Comparison of ENCODE assay signal across 25 mouse cellular contexts in genomic region chr2:159986719-159987118, GRCm38 (mm10).
DNase-seq lines count a peak whose midpoint lies in the region; ATAC-seq and TF ChIP-seq lines count a peak whose summit lies in the region.
"Had no signal": no experiment of that assay in that cellular context is flagged by ENCODE, and none has a peak within 500 bp of the region (broad histone marks: within the 10 kb centered on the region; RNA-seq: fewer than 3 reads in every experiment).

No protein-coding gene starts in this region.

- H3K4me1 ChIP-seq in forebrain, embryonic 13.5 days: no peaks in the 10 kb centered on the region
- no peaks in the 10 kb centered on the region for H3K4me1 ChIP-seq in forebrain, embryonic 10.5 days
- H3K4me1 ChIP-seq in forebrain, embryonic 15.5 days: no peaks in the 10 kb centered on the region
- no peaks in the 10 kb centered on the region for H3K4me1 ChIP-seq in forebrain, embryonic 11.5 days (replicated peaks; ENCODE audit: control insufficient read depth, insufficient read depth, low read length)
- H3K4me1 ChIP-seq in forebrain, postnatal 0 days (ENCODE audit: insufficient read depth): no peaks in the 10 kb centered on the region
- H3K4me1 ChIP-seq: embryonic facial prominence, embryonic 13.5 days; embryonic facial prominence, embryonic 15.5 days had no signal

- H3K4me2 ChIP-seq in forebrain, embryonic 13.5 days: no peak overlapping the region
- no peak overlapping the region for H3K4me2 ChIP-seq in forebrain, embryonic 15.5 days (replicated peaks)
- H3K4me2 ChIP-seq in forebrain, embryonic 11.5 days (ENCODE audit: low read depth, low read length, severe bottlenecking): no peak overlapping the region
- no peak overlapping the region for H3K4me2 ChIP-seq in forebrain, postnatal 0 days (ENCODE audit: low read depth)
- H3K4me2 ChIP-seq: embryonic facial prominence, embryonic 13.5 days; embryonic facial prominence, embryonic 15.5 days had no signal

- no peak for TF ChIP-seq POLR2A in brain, embryonic 14.5 days (IDR thresholded peaks at IDR 0.05; ENCODE audit: borderline replicate concordance, extremely low read depth, insufficient read depth, insufficient read length, poor library complexity, severe bottlenecking)

- no peaks in the 10 kb centered on the region for H3K36me3 ChIP-seq in forebrain, embryonic 13.5 days (ENCODE audit: poor library complexity, severe bottlenecking)
- H3K36me3 ChIP-seq in forebrain, embryonic 10.5 days (replicated peaks): no peaks in the 10 kb centered on the region
- no peaks in the 10 kb centered on the region for H3K36me3 ChIP-seq in forebrain, embryonic 15.5 days
- H3K36me3 ChIP-seq in forebrain, embryonic 11.5 days (ENCODE audit: control insufficient read depth, insufficient read depth, low read length): no peaks in the 10 kb centered on the region
- H3K36me3 ChIP-seq in forebrain, postnatal 0 days (ENCODE audit: insufficient read depth): no peaks in the 10 kb centered on the region
- H3K36me3 ChIP-seq: embryonic facial prominence, embryonic 13.5 days; embryonic facial prominence, embryonic 15.5 days; G1E had no signal

- no peak overlapping the region for H3K4me3 ChIP-seq in forebrain, embryonic 13.5 days
- H3K4me3 ChIP-seq in forebrain, embryonic 10.5 days: no peak overlapping the region
- H3K4me3 ChIP-seq in forebrain, embryonic 15.5 days: no peak overlapping the region
- no peak overlapping the region for H3K4me3 ChIP-seq in forebrain, embryonic 11.5 days (ENCODE audit: low read depth, low read length)
- H3K4me3 ChIP-seq in forebrain, postnatal 0 days (ENCODE audit: low read depth, low read length): no peak overlapping the region
- H3K4me3 ChIP-seq: embryonic facial prominence, embryonic 13.5 days; embryonic facial prominence, embryonic 15.5 days; erythroblast, embryonic 14.5 days had no signal

- no peak for DNase-seq in forebrain, embryonic 10.5 days (ENCODE audit: extremely low spot score, low spot score)
- DNase-seq in forebrain, embryonic 11.5 days (ENCODE audit: low spot score): no peak
- peak; percentile 73 for DNase-seq in brain, embryonic 14.5 days (ENCODE audit: low read depth)
- peak; percentile 19 for DNase-seq in forebrain, postnatal 0 days
- DNase-seq in layer of hippocampus, adult 9-11 months: no peak
- DNase-seq: adrenal gland, adult 8-10 months; adrenal gland, postnatal 14 days; adrenal gland, postnatal 36 days; B cell, adult 2 months; cerebellum, adult 11 months; cerebellum, adult 18-20 months; cerebellum, adult 8-10 months; cerebellum, adult 9-11 months; cerebellum, postnatal 14 days; cerebellum, postnatal 36 days; embryo, embryonic 11 days had no signal

- no peak for TF ChIP-seq CTCF in brain, embryonic 14.5 days (IDR thresholded peaks at IDR 0.05; ENCODE audit: borderline replicate concordance, extremely low read depth, insufficient read depth, insufficient read length)
- no peak for TF ChIP-seq CTCF in forebrain, postnatal 0 days (IDR thresholded peaks at IDR 0.05; ENCODE audit: low read depth)

- H3K27ac ChIP-seq in forebrain, embryonic 13.5 days: no peak overlapping the region
- no peak overlapping the region for H3K27ac ChIP-seq in forebrain, embryonic 10.5 days
- H3K27ac ChIP-seq in forebrain, embryonic 15.5 days (replicated peaks): peak overlapping the region; percentile 46; the same call in 1 of the 2 replicates
- no peak overlapping the region for H3K27ac ChIP-seq in forebrain, embryonic 11.5 days (ENCODE audit: low read depth, low read length)
- no peak overlapping the region; the same call in 1 of the 2 replicates for H3K27ac ChIP-seq in forebrain, postnatal 0 days (ENCODE audit: low read depth, low read length)
- H3K27ac ChIP-seq: embryonic facial prominence, embryonic 13.5 days; embryonic facial prominence, embryonic 15.5 days had no signal

- peak; percentile 67; the same call in 1 of the 2 replicates for ATAC-seq in forebrain, embryonic 13.5 days
- peak; percentile 77 for ATAC-seq in forebrain, embryonic 15.5 days (replicated peaks)
- no peak for ATAC-seq in forebrain, embryonic 11.5 days (replicated peaks; ENCODE audit: low FRiP score)
- peak; percentile 58; the same call in 1 of the 2 replicates for ATAC-seq in forebrain, postnatal 0 days
- ATAC-seq: activated CD4-positive, CD25-positive, alpha-beta regulatory T cell, adult 4 months; CD4-positive, CD25-positive, alpha-beta regulatory T cell, adult 4 months; Patski had no signal

- no peaks in the 10 kb centered on the region for H3K27me3 ChIP-seq in forebrain, embryonic 13.5 days
- no peaks in the 10 kb centered on the region for H3K27me3 ChIP-seq in forebrain, embryonic 10.5 days (ENCODE audit: poor library complexity, severe bottlenecking)
- no peaks in the 10 kb centered on the region for H3K27me3 ChIP-seq in forebrain, embryonic 15.5 days
- no peaks in the 10 kb centered on the region for H3K27me3 ChIP-seq in forebrain, embryonic 11.5 days (ENCODE audit: control insufficient read depth, insufficient read depth, low read length)
- H3K27me3 ChIP-seq in forebrain, postnatal 0 days (ENCODE audit: insufficient read depth, low read length): no peaks in the 10 kb centered on the region
- H3K27me3 ChIP-seq: embryonic facial prominence, embryonic 13.5 days; embryonic facial prominence, embryonic 15.5 days; Patski had no signal

- no peaks in the 10 kb centered on the region for H3K9me3 ChIP-seq in forebrain, embryonic 13.5 days (replicated peaks)
- no peaks in the 10 kb centered on the region for H3K9me3 ChIP-seq in forebrain, embryonic 10.5 days
- no peaks in the 10 kb centered on the region for H3K9me3 ChIP-seq in forebrain, embryonic 15.5 days
- H3K9me3 ChIP-seq in forebrain, embryonic 11.5 days (ENCODE audit: control insufficient read depth, low read length): no peaks in the 10 kb centered on the region
- H3K9me3 ChIP-seq in forebrain, postnatal 0 days (ENCODE audit: low read length): no peaks in the 10 kb centered on the region
- H3K9me3 ChIP-seq: embryonic facial prominence, embryonic 13.5 days; embryonic facial prominence, embryonic 15.5 days had no signal

- WGBS in forebrain, embryonic 13.5 days: 82% methylated on average over 7 of the region's 7 CpGs
- 95% methylated on average over 7 of the region's 7 CpGs for WGBS in forebrain, embryonic 10.5 days
- WGBS in forebrain, embryonic 15.5 days: 73% methylated on average over 7 of the region's 7 CpGs
- WGBS in forebrain, embryonic 11.5 days: 85% methylated on average over 7 of the region's 7 CpGs
- 69% methylated on average over 7 of the region's 7 CpGs for WGBS in forebrain, postnatal 0 days

- H3K9ac ChIP-seq in forebrain, embryonic 13.5 days: no peak overlapping the region
- H3K9ac ChIP-seq in forebrain, embryonic 15.5 days (replicated peaks): no peak overlapping the region
- no peak overlapping the region for H3K9ac ChIP-seq in forebrain, embryonic 11.5 days (ENCODE audit: low read length)
- H3K9ac ChIP-seq in forebrain, postnatal 0 days: no peak overlapping the region
- H3K9ac ChIP-seq: embryonic facial prominence, embryonic 13.5 days; embryonic facial prominence, embryonic 15.5 days had no signal

Comparison
In these comparisons a context has a peak if more than half of its experiments do, and no peak if none do; other contexts are left out.
1. DNase-seq: peak in brain, embryonic 14.5 days (single experiment) and forebrain, postnatal 0 days (single experiment); none in forebrain, embryonic 10.5 days (single experiment), forebrain, embryonic 11.5 days (single experiment) and layer of hippocampus, adult 9-11 months (single experiment).